Mouse (Mus musculus): ENCODE measurements around the gene Actr1a.
A peak's percentile ranks its signal among the peaks of the same experiment; 100 is the strongest.

The Actr1a gene

GRCm38 (mm10) chr19:46348761-46349458, 46.6 kb downstream of the Actr1a start:
- peak; percentile 88 for DNase-seq

- peak; percentile 71 for DNase-seq
These were observed 47.4 kb downstream of the Actr1a start for GRCm38 (mm10) chr19:46347936-46348668.

DNA sequence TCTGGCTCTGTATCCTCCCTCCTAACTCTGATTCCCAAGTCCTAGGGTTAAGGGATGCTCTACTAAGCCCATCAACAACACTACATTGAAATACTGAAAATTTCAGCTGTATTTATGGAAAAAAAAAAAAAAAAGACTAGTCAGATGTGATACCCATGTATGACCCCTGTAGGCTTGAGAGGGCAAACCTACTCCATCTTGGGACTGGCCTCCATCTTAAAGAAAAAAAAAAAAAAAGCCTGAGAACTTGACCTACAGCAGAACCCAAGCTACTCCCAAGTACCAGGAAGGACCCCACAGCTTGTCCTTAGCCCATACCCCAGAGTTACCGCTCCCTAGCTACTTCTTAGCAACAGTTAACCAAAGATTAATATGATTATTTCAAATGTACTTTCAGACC, 48.4 kb downstream of the Actr1a start:
- no peak for DNase-seq

GRCm38 (mm10) chr19:46344710-46345419, 50.7 kb downstream of the Actr1a start:
- DNase-seq = no peak

- peak; percentile 77 for DNase-seq
These were observed 56.1 kb downstream of the Actr1a start for GRCm38 (mm10) chr19:46339287-46339971.

- DNase-seq = no peak
These were observed 56.6 kb downstream of the Actr1a start for GRCm38 (mm10) chr19:46338942-46339286.

- DNase-seq = peak; percentile 99
These were observed 57.1 kb downstream of the Actr1a start, which contains the start of gene Cuedc2 for GRCm38 (mm10) chr19:46338331-46338936. Cuedc2 (minus strand) TSS chr19:46338702.

DNA sequence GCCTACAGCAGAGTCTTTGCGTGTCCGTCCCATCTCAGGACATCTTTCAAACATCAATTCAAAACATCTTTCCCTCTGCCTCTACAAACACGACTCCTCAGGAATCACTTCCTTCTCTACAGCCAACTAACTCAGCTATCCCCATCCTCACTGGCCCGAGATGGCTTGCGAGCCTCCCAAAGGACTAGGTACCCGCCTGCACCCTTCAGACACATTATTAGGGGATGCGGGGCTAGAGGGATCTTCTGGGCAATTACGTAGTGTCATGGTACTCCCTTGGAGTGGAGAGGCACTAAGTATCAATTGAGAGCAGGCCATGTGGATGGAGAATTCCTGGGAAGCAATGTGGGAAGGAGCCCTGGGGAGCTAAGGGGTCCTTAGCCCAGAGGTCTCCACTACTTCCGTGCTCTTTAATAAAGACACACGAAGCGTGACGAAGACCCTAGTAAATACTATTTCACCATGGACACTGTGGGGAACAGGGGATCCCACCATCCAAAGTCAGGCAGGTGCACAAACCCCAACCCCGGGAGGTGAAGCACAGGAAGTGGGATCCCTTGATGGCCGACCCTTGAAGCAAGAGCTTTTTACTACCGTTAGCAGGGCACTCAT, 57.7 kb downstream of the Actr1a start:
- DNase-seq = no peak

DNA sequence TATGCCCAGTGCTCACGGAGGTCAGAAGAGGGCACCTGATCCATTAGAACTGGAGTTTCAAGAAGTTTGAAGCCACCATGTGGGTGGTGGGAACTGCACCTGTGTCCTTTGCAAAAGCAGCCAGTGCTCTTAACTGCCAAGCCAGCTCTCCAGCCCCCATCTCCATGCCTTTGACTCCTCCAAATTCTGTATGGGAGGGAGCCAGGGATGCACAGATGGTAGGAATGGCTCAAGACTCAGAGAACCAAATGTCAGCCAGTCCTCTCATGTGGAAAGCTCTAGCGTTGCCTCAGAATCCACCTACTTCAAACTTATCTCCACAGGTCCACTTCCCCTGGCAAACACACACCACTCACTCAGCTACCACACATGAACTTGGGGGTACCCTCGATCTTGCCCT, 61.6 kb downstream of the Actr1a start:
- DNase-seq = peak; percentile 85

DNA sequence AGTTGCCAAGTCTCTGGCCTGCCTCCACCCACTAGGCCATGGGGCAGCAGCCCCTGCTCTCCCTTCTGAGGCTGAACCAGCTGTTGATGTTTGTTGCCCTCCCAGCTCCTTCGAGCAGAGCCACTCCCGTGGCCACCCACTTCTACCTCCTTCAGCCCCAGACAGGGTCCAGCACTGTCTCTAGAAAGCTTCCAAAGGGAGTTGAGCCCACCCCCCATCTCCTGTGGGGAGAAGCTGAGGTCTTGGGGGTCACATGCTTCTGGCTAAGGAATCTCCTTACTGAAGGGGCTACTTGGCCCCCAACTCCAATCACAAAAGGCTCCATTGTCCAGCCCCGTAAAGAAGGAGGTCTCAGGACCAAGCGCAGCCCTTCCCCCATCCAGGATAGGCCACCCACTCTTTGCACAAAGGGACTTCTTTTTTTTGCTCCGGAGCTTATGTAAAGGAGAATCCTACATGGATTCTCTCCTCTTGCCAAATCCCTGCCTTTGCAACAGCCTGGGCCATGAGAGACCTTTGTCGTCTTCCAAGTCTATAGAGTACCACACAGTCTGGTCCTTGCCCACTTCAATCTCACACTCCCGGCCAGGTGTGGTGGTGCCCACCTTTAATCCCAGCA, 62.7 kb downstream of the Actr1a start:
- no peak for DNase-seq

GRCm38 (mm10) chr19:46331936-46332335, 63.6 kb downstream of the Actr1a start:
- DNase-seq = no peak

GRCm38 (mm10) chr19:46331326-46331725, 64.2 kb downstream of the Actr1a start:
- DNase-seq = no peak

DNA sequence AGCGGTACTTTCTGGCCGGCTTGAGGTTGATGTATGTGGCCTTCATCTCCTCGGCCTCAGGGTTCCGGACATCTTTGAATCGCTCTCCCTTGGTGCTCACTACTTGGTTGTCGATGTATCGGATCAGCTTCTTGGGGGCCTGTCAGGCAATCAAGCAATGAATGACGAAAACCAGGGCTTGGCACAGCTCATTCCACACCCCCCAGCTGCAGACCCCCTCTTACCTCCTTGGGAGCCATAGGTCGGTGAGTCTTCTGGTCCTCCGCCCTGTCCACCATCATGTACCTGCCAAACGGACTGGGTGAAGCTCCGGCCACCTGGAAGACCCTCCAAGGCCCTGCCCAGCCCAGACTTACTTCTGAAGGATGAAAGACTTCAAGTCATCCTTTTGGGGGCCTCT, 64.9 kb downstream of the Actr1a start:
- peak; percentile 61 for DNase-seq

DNA sequence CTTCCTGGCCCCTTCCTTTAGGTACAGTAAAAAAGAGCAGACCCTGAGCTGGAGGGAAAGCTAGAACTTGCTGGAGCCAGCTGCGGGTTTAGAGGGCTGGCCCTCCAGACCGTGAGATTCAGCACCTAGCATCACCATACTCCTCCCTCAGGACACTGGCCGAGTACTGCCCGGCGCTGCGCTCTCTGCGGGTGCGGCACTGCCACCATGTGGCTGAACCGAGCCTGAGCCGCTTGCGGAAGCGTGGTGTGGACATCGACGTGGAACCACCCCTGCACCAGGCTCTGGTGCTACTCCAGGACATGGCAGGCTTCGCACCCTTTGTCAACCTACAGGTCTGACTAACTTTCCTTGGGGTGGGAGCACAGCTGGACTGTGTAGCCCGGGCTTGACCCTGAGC, 65.6 kb downstream of the Actr1a start:
- peak; percentile 87 for DNase-seq

DNA sequence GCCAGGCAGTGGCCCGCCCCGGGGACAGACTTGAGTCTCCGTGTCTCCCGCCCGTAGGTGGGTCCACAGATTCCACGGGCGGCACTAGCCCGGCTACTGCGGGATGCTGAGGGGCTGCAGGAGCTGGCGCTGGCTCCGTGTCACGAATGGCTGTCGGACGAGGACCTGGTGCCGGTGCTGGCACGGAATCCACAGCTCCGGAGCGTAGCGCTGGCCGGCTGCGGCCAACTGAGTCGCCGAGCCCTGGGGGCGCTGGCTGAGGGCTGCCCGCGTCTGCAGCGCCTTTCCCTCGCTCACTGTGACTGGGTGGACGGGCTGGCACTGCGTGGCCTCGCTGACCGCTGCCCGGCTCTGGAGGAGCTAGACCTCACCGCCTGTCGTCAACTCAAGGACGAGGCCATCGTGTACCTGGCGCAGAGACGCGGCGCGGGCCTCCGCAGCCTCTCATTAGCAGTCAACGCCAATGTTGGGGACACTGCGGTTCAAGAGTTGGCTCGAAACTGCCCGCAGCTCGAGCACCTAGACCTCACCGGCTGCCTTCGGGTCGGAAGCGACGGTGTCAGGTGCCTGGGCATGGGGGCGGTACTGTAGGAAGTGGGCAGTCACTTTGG, 66.4 kb downstream of the Actr1a start:
- DNase-seq = peak; percentile 67

GRCm38 (mm10) chr19:46328081-46329030, 67.2 kb downstream of the Actr1a start, which contains the start of gene Fbxl15:
Fbxl15 (plus strand) TSS chr19:46328184.
- peak; percentile 97 for DNase-seq

DNA sequence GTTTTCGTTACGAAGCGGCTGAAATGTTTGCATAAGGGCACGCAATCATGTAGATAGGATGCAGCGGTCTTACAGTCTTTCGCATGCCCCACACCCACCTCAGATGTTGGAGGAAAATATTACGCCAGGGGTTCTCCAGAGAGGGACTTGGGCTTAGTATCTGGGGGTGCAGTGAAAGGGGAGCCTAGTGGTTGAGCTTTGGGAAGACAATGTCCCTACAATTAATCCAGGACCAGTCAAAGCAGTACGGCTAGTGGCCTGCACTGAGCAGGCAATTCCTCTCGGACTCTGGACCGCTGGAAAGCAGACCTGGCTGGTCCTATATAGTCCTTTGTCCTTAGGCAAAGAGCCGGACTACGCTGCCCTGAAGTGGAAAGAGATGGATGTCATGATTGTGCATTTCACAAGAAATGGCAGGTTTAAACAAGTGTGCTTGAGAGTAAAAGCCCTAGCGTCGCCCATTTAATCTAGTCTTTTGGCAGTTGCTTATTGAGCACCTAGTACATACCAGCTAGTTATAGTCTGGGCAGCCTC, 68.0 kb downstream of the Actr1a start:
- no peak for DNase-seq

Data from cerebellum, adult 9-10 months (tissue).